Mouse (Mus musculus) forebrain, embryonic 11.5 days (tissue): ENCODE data around the gene Hspa14. TPM values are rescaled to one million over a fixed set of nuclear protein-coding genes. Genes with fewer than 3 reads are reported as not detected.

Source experiments
- ATAC-seq: fragments of 200-750 bp; cut with Nextera tagmentation; replicated peaks from 2 replicates; pipeline ENCODE4 v1.8.0; 2017; ENCODE audit warnings: moderate TSS enrichment; ENCODE audit not compliant: low FRiP score
- DNase-seq: peaks from one replicate; pipeline ENCODE4 v3.0.0-alpha.2; 2017; ENCODE audit warnings: low spot score
- H3K27ac ChIP-seq: fragments of 300-500 bp; sonication (generic); 2 replicates; pipeline ENCODE4 v1.5.1; 2014; ENCODE audit warnings: low read depth, low read length
- H3K27me3 ChIP-seq: fragments of 300-500 bp; sonication (generic); 2 replicates; pipeline ENCODE4 v1.6.1; 2014; ENCODE audit warnings: mild to moderate bottlenecking, low read length, mixed read lengths; ENCODE audit not compliant: control insufficient read depth, insufficient read depth
- H3K36me3 ChIP-seq: fragments of 300-500 bp; sonication (generic); 2 replicates; pipeline ENCODE4 v1.6.1; 2014; ENCODE audit warnings: mild to moderate bottlenecking, low read length, moderate library complexity, mixed read lengths; ENCODE audit not compliant: control insufficient read depth, insufficient read depth
- H3K4me1 ChIP-seq: fragments of 300-500 bp; sonication (generic); replicated peaks from 2 replicates; pipeline ENCODE4 v1.6.1; 2014; ENCODE audit warnings: low read length, mixed read lengths; ENCODE audit not compliant: control insufficient read depth, insufficient read depth
- H3K4me2 ChIP-seq: fragments of 300-500 bp; sonication (generic); 2 replicates; pipeline ENCODE4 v1.6.1; 2014; ENCODE audit warnings: low read depth, mild to moderate bottlenecking, low read length, moderate library complexity, mixed read lengths; ENCODE audit not compliant: severe bottlenecking
- H3K4me3 ChIP-seq: fragments of 300-500 bp; sonication (generic); 2 replicates; pipeline ENCODE4 v1.5.1; 2014; ENCODE audit warnings: low read depth, low read length
- H3K9ac ChIP-seq: fragments of 300-500 bp; sonication (generic); 2 replicates; pipeline ENCODE4 v1.6.1; 2014; ENCODE audit warnings: low read length
- H3K9me3 ChIP-seq: fragments of 300-500 bp; sonication (generic); 2 replicates; pipeline ENCODE4 v1.6.1; 2016; ENCODE audit warnings: low read length, mixed read lengths; ENCODE audit not compliant: control insufficient read depth
- WGBS: fragments of 180-500 bp; shearing (Covaris S2); extraction: QIAGEN DNeasy Blood & Tissue Kit; methylation state at CpG from one replicate; pipeline ENCODE4 v1.1.7; 2014; 5-methylcytosine and 5-hydroxymethylcytosine counted together
- polyA plus RNA-seq: library from polyadenylated mRNA; unstranded; fragments of >200 nt; fragmentation: Nextera tagmentation; extraction: Ambion mirVana; gene quantifications from 2 replicates; pipeline ENCODE4 v1.2.1, GENCODE M21; 2014

Hspa14 gene
- polyA plus RNA-seq, 1 experiment from 2014 or later = 122 TPM

GRCm38 (mm10) chr2:3499543-3499942 is 13.1 kb downstream of the Hspa14 start:
- ATAC-seq (no peak), DNase-seq (no peak)
- no peak overlapping the region for H3K4me2 ChIP-seq
- no peak overlapping the region for H3K27ac ChIP-seq
- peaks cover 7% of the 10 kb centered on the region; the same call in 1 of the 2 replicates for H3K36me3 ChIP-seq
- no peak overlapping the region for H3K4me3 ChIP-seq
- H3K9me3 ChIP-seq = no peaks in the 10 kb centered on the region
- no peaks in the 10 kb centered on the region for H3K4me1 ChIP-seq
- no peak overlapping the region for H3K9ac ChIP-seq
- WGBS = 94% methylated on average over 6 of the region's 6 CpGs
- no peaks in the 10 kb centered on the region for H3K27me3 ChIP-seq

- Histone ChIP-seq H3K27me3 (no peaks in the 10 kb centered on the region), H3K36me3 (peaks cover 17% of the 10 kb centered on the region; the same call in 1 of the 2 replicates), H3K4me3 (no peak overlapping the region), H3K27ac (no peak overlapping the region), H3K4me2 (no peak overlapping the region), H3K9ac (no peak overlapping the region), H3K4me1 (no peaks in the 10 kb centered on the region), H3K9me3 (no peaks in the 10 kb centered on the region)
- 89% methylated on average over 3 of the region's 3 CpGs for WGBS
- no peak for DNase-seq
- no peak for ATAC-seq
Measured at GRCm38 (mm10) chr2:3493833-3494409, 18.7 kb downstream of the Hspa14 start.

GRCm38 (mm10) chr2:3489816-3490215 is 22.8 kb downstream of the Hspa14 start:
- Histone ChIP-seq H3K4me3 (no peak overlapping the region), H3K27ac (no peak overlapping the region), H3K4me2 (no peak overlapping the region), H3K4me1 (no peaks in the 10 kb centered on the region), H3K36me3 (peaks cover 10% of the 10 kb centered on the region; the same call in 1 of the 2 replicates), H3K27me3 (no peaks in the 10 kb centered on the region), H3K9ac (no peak overlapping the region), H3K9me3 (no peaks in the 10 kb centered on the region)
- no peak for ATAC-seq
- WGBS = 89% methylated on average over 3 of the region's 3 CpGs
- DNase-seq = no peak

GRCm38 (mm10) chr2:3480239-3480638 is 32.4 kb downstream of the Hspa14 start:
- Histone ChIP-seq H3K4me1 (no peaks in the 10 kb centered on the region), H3K36me3 (no peaks in the 10 kb centered on the region), H3K4me2 (no peak overlapping the region), H3K9ac (no peak overlapping the region), H3K27me3 (no peaks in the 10 kb centered on the region), H3K9me3 (no peaks in the 10 kb centered on the region), H3K27ac (no peak overlapping the region), H3K4me3 (no peak overlapping the region)
- WGBS = 84% methylated on average over 3 of the region's 3 CpGs
- ATAC-seq = no peak
- no peak for DNase-seq

- Histone ChIP-seq H3K4me1 (no peaks in the 10 kb centered on the region), H3K36me3 (no peaks in the 10 kb centered on the region), H3K4me2 (no peak overlapping the region; the same call in 1 of the 2 replicates), H3K27ac (no peak overlapping the region), H3K9me3 (no peaks in the 10 kb centered on the region), H3K27me3 (no peaks in the 10 kb centered on the region), H3K9ac (no peak overlapping the region), H3K4me3 (0 out of 2 replicates have a peak overlapping the region, but pooled peaks have one; percentile 85)
- 67% methylated on average over 3 of the region's 3 CpGs for WGBS
- ATAC-seq = no peak
- no peak for DNase-seq
Measured at GRCm38 (mm10) chr2:3475746-3476251, 36.8 kb downstream of the Hspa14 start.

- H3K9ac ChIP-seq = peak within 1 kb of the TSS; percentile 95
- ATAC-seq (peak; percentile 97), DNase-seq (peak; percentile 99)
- no peaks in the 10 kb centered on the region for H3K9me3 ChIP-seq
- under 1% methylated on average over 41 of the region's 42 CpGs for WGBS
- H3K4me3 ChIP-seq = peak within 1 kb of the TSS; percentile 85
- no peaks in the 10 kb centered on the region for H3K4me1 ChIP-seq
- H3K4me2 ChIP-seq = peak within 1 kb of the TSS; percentile 62
- H3K27ac ChIP-seq = peak within 1 kb of the TSS; percentile 93
- H3K36me3 ChIP-seq = no peaks in the 10 kb centered on the region; the same call in 1 of the 2 replicates
- no peaks in the 10 kb centered on the region for H3K27me3 ChIP-seq
Measured at GRCm38 (mm10) chr2:3474861-3475283, 37.7 kb downstream of the Hspa14 start, which contains the start of gene Suv39h2. Gene Suv39h2, minus strand, starts transcription at chr2:3475031.

- Histone ChIP-seq H3K4me3 (peak overlapping the region; percentile 85), H3K4me1 (no peaks in the 10 kb centered on the region), H3K9ac (peak overlapping the region; percentile 95), H3K4me2 (peak overlapping the region; percentile 62), H3K9me3 (no peaks in the 10 kb centered on the region), H3K36me3 (no peaks in the 10 kb centered on the region; the same call in 1 of the 2 replicates), H3K27ac (peak overlapping the region; percentile 93), H3K27me3 (no peaks in the 10 kb centered on the region)
- ATAC-seq = peak; percentile 86
- peak; percentile 86 for DNase-seq
- under 1% methylated on average over 46 of the region's 46 CpGs for WGBS
Measured at GRCm38 (mm10) chr2:3474361-3474805, 38.2 kb downstream of the Hspa14 start.

GRCm38 (mm10) chr2:3473891-3474290 is 38.7 kb downstream of the Hspa14 start:
- Histone ChIP-seq H3K9me3 (no peaks in the 10 kb centered on the region), H3K4me3 (peak overlapping the region; percentile 85), H3K9ac (peak overlapping the region; percentile 95), H3K4me2 (peak overlapping the region; percentile 62), H3K36me3 (no peaks in the 10 kb centered on the region; the same call in 1 of the 2 replicates), H3K4me1 (no peaks in the 10 kb centered on the region), H3K27me3 (no peaks in the 10 kb centered on the region), H3K27ac (peak overlapping the region; percentile 93)
- WGBS = under 1% methylated on average over 12 of the region's 12 CpGs
- ATAC-seq = no peak
- DNase-seq = no peak
